Mouse (Mus musculus): Measurements from ENCODE around the gene Polg. TPM values are rescaled to one million over a fixed set of nuclear protein-coding genes. Genes with fewer than 3 reads are reported as not detected.

The Polg gene
- polyA plus RNA-seq, 1 experiment from 2014 or later = 38.5 TPM

- peak overlapping the region; percentile 63 for H3K4me3 ChIP-seq
- no peaks in the 10 kb centered on the region for H3K9me3 ChIP-seq
- H3K27me3 ChIP-seq (ENCODE audit: insufficient read depth, poor library complexity, severe bottlenecking) = peaks cover 99% of the 10 kb centered on the region
- WGBS = under 1% methylated on average over 72 of the region's 72 CpGs
- H3K36me3 ChIP-seq = peaks cover 18% of the 10 kb centered on the region; the same call in 1 of the 2 replicates
- peaks cover 91% of the 10 kb centered on the region for H3K4me1 ChIP-seq (replicated peaks)
- peak overlapping the region; percentile 98 for H3K27ac ChIP-seq
- DNase-seq (ENCODE audit: low spot score) = peak; percentile 78
Observed at GRCm38 (mm10) chr7:79499596-79500570, 33.7 kb upstream of the Polg start.

GRCm38 (mm10) chr7:79498965-79499595 lies 32.9 kb upstream of the Polg start:
- 2% methylated on average over 35 of the region's 35 CpGs for WGBS
- no peaks in the 10 kb centered on the region for H3K9me3 ChIP-seq
- peak; percentile 80 for DNase-seq (ENCODE audit: low spot score)
- H3K4me3 ChIP-seq = peak overlapping the region; percentile 63
- H3K36me3 ChIP-seq = peaks cover 18% of the 10 kb centered on the region; the same call in 1 of the 2 replicates
- H3K27ac ChIP-seq = peak overlapping the region; percentile 98
- H3K4me1 ChIP-seq (replicated peaks) = peaks cover 88% of the 10 kb centered on the region
- peaks cover 99% of the 10 kb centered on the region for H3K27me3 ChIP-seq (ENCODE audit: insufficient read depth, poor library complexity, severe bottlenecking)

GRCm38 (mm10) chr7:79498356-79498755 lies 32.2 kb upstream of the Polg start:
- Histone ChIP-seq H3K27me3 (ENCODE audit: insufficient read depth, poor library complexity, severe bottlenecking) (peaks cover 99% of the 10 kb centered on the region), H3K9me3 (no peaks in the 10 kb centered on the region), H3K27ac (peak overlapping the region; percentile 90), H3K4me1 (replicated peaks) (peaks cover 82% of the 10 kb centered on the region), H3K36me3 (peaks cover 15% of the 10 kb centered on the region; the same call in 1 of the 2 replicates), H3K4me3 (peak overlapping the region; percentile 39)
- 3% methylated on average over 6 of the region's 6 CpGs for WGBS
- no peak for DNase-seq (ENCODE audit: low spot score)

GRCm38 (mm10) chr7:79497701-79498115 lies 31.5 kb upstream of the Polg start:
- Histone ChIP-seq H3K36me3 (peaks cover 9% of the 10 kb centered on the region; the same call in 1 of the 2 replicates), H3K4me3 (peak overlapping the region; percentile 39), H3K27ac (peak overlapping the region; percentile 90), H3K9me3 (no peaks in the 10 kb centered on the region), H3K4me1 (replicated peaks) (peaks cover 76% of the 10 kb centered on the region), H3K27me3 (ENCODE audit: insufficient read depth, poor library complexity, severe bottlenecking) (peaks cover 99% of the 10 kb centered on the region)
- peak; percentile 84 for DNase-seq (ENCODE audit: low spot score)
- under 1% methylated on average over 20 of the region's 20 CpGs for WGBS

- H3K4me1 ChIP-seq (replicated peaks) = peaks cover 67% of the 10 kb centered on the region
- DNase-seq (ENCODE audit: low spot score) = peak; percentile 60
- peak overlapping the region; percentile 39 for H3K4me3 ChIP-seq
- H3K36me3 ChIP-seq = peaks cover 5% of the 10 kb centered on the region; the same call in 1 of the 2 replicates
- H3K9me3 ChIP-seq = no peaks in the 10 kb centered on the region
- H3K27me3 ChIP-seq (ENCODE audit: insufficient read depth, poor library complexity, severe bottlenecking) = peaks cover 93% of the 10 kb centered on the region
- H3K27ac ChIP-seq = peak overlapping the region; percentile 90
- WGBS = 4% methylated on average over 9 of the region's 9 CpGs
Observed at GRCm38 (mm10) chr7:79496816-79497328, 30.7 kb upstream of the Polg start.

- H3K27me3 ChIP-seq (ENCODE audit: insufficient read depth, poor library complexity, severe bottlenecking) = peaks cover 86% of the 10 kb centered on the region
- H3K4me1 ChIP-seq (replicated peaks) = peaks cover 61% of the 10 kb centered on the region
- DNase-seq (ENCODE audit: low spot score) = peak; percentile 92
- H3K4me3 ChIP-seq = peak overlapping the region; percentile 39
- peak overlapping the region; percentile 90 for H3K27ac ChIP-seq
- under 1% methylated on average over 38 of the region's 38 CpGs for WGBS
- H3K36me3 ChIP-seq = no peaks in the 10 kb centered on the region
- H3K9me3 ChIP-seq = no peaks in the 10 kb centered on the region
Observed at GRCm38 (mm10) chr7:79495988-79496815, 30.0 kb upstream of the Polg start.

GRCm38 (mm10) chr7:79493915-79494314 lies 27.8 kb upstream of the Polg start:
- 9% methylated on average over 8 of the region's 8 CpGs for WGBS
- no peak overlapping the region for H3K27ac ChIP-seq
- H3K27me3 ChIP-seq (ENCODE audit: insufficient read depth, poor library complexity, severe bottlenecking) = peaks cover 71% of the 10 kb centered on the region
- H3K4me1 ChIP-seq (replicated peaks) = peaks cover 43% of the 10 kb centered on the region
- no peaks in the 10 kb centered on the region for H3K9me3 ChIP-seq
- H3K36me3 ChIP-seq = no peaks in the 10 kb centered on the region
- peak; percentile 68 for DNase-seq (ENCODE audit: low spot score)
- H3K4me3 ChIP-seq = no peak overlapping the region

- H3K4me3 ChIP-seq = no peak overlapping the region
- no peaks in the 10 kb centered on the region for H3K9me3 ChIP-seq
- no peak for DNase-seq (ENCODE audit: low spot score)
- H3K27ac ChIP-seq = no peak overlapping the region
- peaks cover 30% of the 10 kb centered on the region for H3K27me3 ChIP-seq (ENCODE audit: insufficient read depth, poor library complexity, severe bottlenecking)
- H3K36me3 ChIP-seq = no peaks in the 10 kb centered on the region
- 53% methylated on average over 10 of the region's 10 CpGs for WGBS
- H3K4me1 ChIP-seq (replicated peaks) = 0 out of 2 replicates have a peak, but pooled peaks cover 4% of the 10 kb centered on the region
Observed at GRCm38 (mm10) chr7:79486528-79486927, 20.4 kb upstream of the Polg start.

- H3K4me3 ChIP-seq = no peak overlapping the region
- H3K27me3 ChIP-seq (ENCODE audit: insufficient read depth, poor library complexity, severe bottlenecking) = no peaks in the 10 kb centered on the region
- no peak overlapping the region for H3K27ac ChIP-seq
- 81% methylated on average over 5 of the region's 5 CpGs for WGBS
- no peaks in the 10 kb centered on the region for H3K36me3 ChIP-seq
- H3K9me3 ChIP-seq = no peaks in the 10 kb centered on the region
- no peak for DNase-seq (ENCODE audit: low spot score)
- H3K4me1 ChIP-seq (replicated peaks) = peaks cover 4% of the 10 kb centered on the region; the same call in 1 of the 2 replicates
Observed at GRCm38 (mm10) chr7:79474831-79475399, 8.8 kb upstream of the Polg start.

GRCm38 (mm10) chr7:79473496-79474194 lies 7.5 kb upstream of the Polg start:
- no peak for DNase-seq (ENCODE audit: low spot score)
- Histone ChIP-seq H3K27me3 (ENCODE audit: insufficient read depth, poor library complexity, severe bottlenecking) (peaks cover 6% of the 10 kb centered on the region), H3K27ac (no peak overlapping the region), H3K4me1 (replicated peaks) (peaks cover 10% of the 10 kb centered on the region), H3K4me3 (no peak overlapping the region), H3K36me3 (no peaks in the 10 kb centered on the region), H3K9me3 (no peaks in the 10 kb centered on the region)
- WGBS = 88% methylated on average over 9 of the region's 9 CpGs

- Histone ChIP-seq H3K4me3 (no peak overlapping the region), H3K36me3 (no peaks in the 10 kb centered on the region), H3K9me3 (no peaks in the 10 kb centered on the region), H3K27ac (no peak overlapping the region), H3K4me1 (replicated peaks) (peaks cover 19% of the 10 kb centered on the region), H3K27me3 (ENCODE audit: insufficient read depth, poor library complexity, severe bottlenecking) (peaks cover 14% of the 10 kb centered on the region)
- no peak for DNase-seq (ENCODE audit: low spot score)
- 58% methylated on average over 2 of the region's 2 CpGs for WGBS
Observed at GRCm38 (mm10) chr7:79472792-79473191, 6.6 kb upstream of the Polg start.

All from hindbrain, embryonic 10.5 days (tissue).